Mouse (Mus musculus) liver, adult 2 months (tissue): ENCODE measurements around the gene Isl2.

Experiments
- CTCF ChIP-seq: fragments of 200-500 bp; IDR thresholded peaks from 2 replicates; pipeline ENCODE4 v1.5.1; 2011; ENCODE audit warnings: low read depth, low read length, control low read depth
- POLR2A ChIP-seq: fragments of 200-500 bp; IDR thresholded peaks from 2 replicates; pipeline ENCODE4 v1.6.1; 2011; ENCODE audit warnings: low read length, control low read depth; ENCODE audit not compliant: insufficient read depth; ENCODE audit errors: extremely low read depth

GRCm38 (mm10) chr9:55544861-55545555 lies 6.5 kb downstream of the Isl2 start:
- TF ChIP-seq CTCF (no peak), POLR2A (no peak)
